In genomic region chr6:7843726-7844411, GRCm38 (mm10) we compare ENCODE assay signal across 8 mouse cellular contexts. TPM values are rescaled to one million over a fixed set of nuclear protein-coding genes. Genes with fewer than 3 reads are reported as not detected.
DNase-seq lines count a peak whose midpoint lies in the region; ATAC-seq lines count a peak whose summit lies in the region.

No protein-coding gene starts in this region.

- peak overlapping the region; percentile 43; the same call in 1 of the 2 replicates for H3K27ac ChIP-seq in heart, embryonic 12.5 days (ENCODE audit: poor library complexity, severe bottlenecking)
- H3K27ac ChIP-seq in forebrain, embryonic 15.5 days (replicated peaks) = peak overlapping the region; percentile 91
- peak overlapping the region; percentile 55; the same call in 1 of the 2 replicates for H3K27ac ChIP-seq in liver, embryonic 16.5 days (ENCODE audit: low read length)

- no peak overlapping the region for H3K9ac ChIP-seq in heart, embryonic 12.5 days
- H3K9ac ChIP-seq in forebrain, embryonic 15.5 days (replicated peaks) = peak overlapping the region; percentile 89; the same call in 1 of the 2 replicates
- peak overlapping the region; percentile 37 for H3K9ac ChIP-seq in liver, embryonic 16.5 days (ENCODE audit: low read depth, low read length)

- H3K36me3 ChIP-seq in heart, embryonic 12.5 days = no peaks in the 10 kb centered on the region
- no peaks in the 10 kb centered on the region for H3K36me3 ChIP-seq in forebrain, embryonic 15.5 days
- no peaks in the 10 kb centered on the region for H3K36me3 ChIP-seq in liver, embryonic 16.5 days (ENCODE audit: control insufficient read depth, insufficient read depth)

- no peaks in the 10 kb centered on the region for H3K9me3 ChIP-seq in heart, embryonic 12.5 days (replicated peaks)
- H3K9me3 ChIP-seq in forebrain, embryonic 15.5 days = no peaks in the 10 kb centered on the region
- no peaks in the 10 kb centered on the region for H3K9me3 ChIP-seq in liver, embryonic 16.5 days (replicated peaks; ENCODE audit: control insufficient read depth, low read length)

- DNase-seq in heart, postnatal 4 days = no peak
- DNase-seq in R1 (ENCODE audit: low read depth, low spot score) = peak; percentile 54
- peak; percentile 63 to 64 for DNase-seq in spleen, postnatal 36 days (ENCODE audit: low spot score in 2 of 2)
- no peak for DNase-seq in embryo, embryonic 10 days (ENCODE audit: low spot score)
- DNase-seq in yolk sac, embryonic 10.5 days (ENCODE audit: low spot score) = no peak

- no peaks in the 10 kb centered on the region for H3K27me3 ChIP-seq in heart, embryonic 12.5 days (replicated peaks)
- H3K27me3 ChIP-seq in forebrain, embryonic 15.5 days = no peaks in the 10 kb centered on the region
- H3K27me3 ChIP-seq in liver, embryonic 16.5 days (ENCODE audit: control insufficient read depth, insufficient read depth, low read depth, low read length) = no peaks in the 10 kb centered on the region

- peak overlapping the region; percentile 80 for H3K4me3 ChIP-seq in heart, embryonic 12.5 days
- H3K4me3 ChIP-seq in forebrain, embryonic 15.5 days = peak overlapping the region; percentile 72
- H3K4me3 ChIP-seq in liver, embryonic 16.5 days (ENCODE audit: low read depth, low read length) = peak overlapping the region; percentile 95

- peak overlapping the region; percentile 59 for H3K4me2 ChIP-seq in heart, embryonic 12.5 days
- peak overlapping the region; percentile 68 for H3K4me2 ChIP-seq in forebrain, embryonic 15.5 days (replicated peaks)
- H3K4me2 ChIP-seq in liver, embryonic 16.5 days (ENCODE audit: low read depth, low read length) = peak overlapping the region; percentile 69

- no peak for ATAC-seq in heart, embryonic 12.5 days (ENCODE audit: insufficient number of reproducible peaks, low FRiP score)
- no peak; the same call in 1 of the 2 replicates for ATAC-seq in forebrain, embryonic 15.5 days (replicated peaks)
- ATAC-seq in liver, embryonic 16.5 days (ENCODE audit: low read depth) = no peak

- WGBS in heart, embryonic 12.5 days = 61% methylated on average over 10 of the region's 10 CpGs
- 65% methylated on average over 10 of the region's 10 CpGs for WGBS in forebrain, embryonic 15.5 days
- WGBS in liver, embryonic 16.5 days (ENCODE audit: insufficient replicate concordance) = 57% methylated on average over 10 of the region's 10 CpGs

- peaks cover 22% of the 10 kb centered on the region for H3K4me1 ChIP-seq in heart, embryonic 12.5 days (replicated peaks)
- peaks cover 12% of the 10 kb centered on the region for H3K4me1 ChIP-seq in forebrain, embryonic 15.5 days
- peaks cover 24% of the 10 kb centered on the region for H3K4me1 ChIP-seq in liver, embryonic 16.5 days (ENCODE audit: control insufficient read depth, low read depth, low read length)

RNA-seq across cellular contexts. Expression of gene C1galt1, which starts 0.8 kb away (rescaled TPM):
- polyA plus RNA-seq in heart, embryonic 12.5 days (2016; fragmentation: Nextera tagmentation; extraction: Ambion mirVana) = 3.8 and 4.5 TPM in 2 replicates
- total RNA-seq in heart, postnatal 4 days (2021) = 10 to 100 TPM; 18.5 to 19.4 TPM
- polyA plus RNA-seq in forebrain, embryonic 15.5 days (2015; fragmentation: Nextera tagmentation; extraction: Ambion mirVana) = 1.3 and 1.5 TPM in 2 replicates
- polyA plus RNA-seq in liver, embryonic 16.5 days (2015; fragmentation: Nextera tagmentation; extraction: Ambion mirVana) = 3.4 and 3.7 TPM in 2 replicates

Comparison
In these comparisons a context has a peak if more than half of its experiments do, and no peak if none do; other contexts are left out.
1. DNase-seq: peak in R1 (single experiment) and spleen, postnatal 36 days (2 of 2); none in heart, postnatal 4 days (single experiment), embryo, embryonic 10 days (single experiment) and yolk sac, embryonic 10.5 days (single experiment).
2. Peak in every context shown above with its lines, with median percentiles within 50 percentile points of each other: H3K27ac ChIP-seq, H3K4me2 ChIP-seq and H3K4me3 ChIP-seq.